Mouse (Mus musculus): ENCODE measurements around the gene Sdha. TPM values are rescaled to one million over a fixed set of nuclear protein-coding genes. Genes with fewer than 3 reads are reported as not detected.

Gene Sdha
- 231 and 234 TPM in 2 replicates for polyA plus RNA-seq (2015; fragmentation: Nextera tagmentation; extraction: Ambion mirVana)

DNA sequence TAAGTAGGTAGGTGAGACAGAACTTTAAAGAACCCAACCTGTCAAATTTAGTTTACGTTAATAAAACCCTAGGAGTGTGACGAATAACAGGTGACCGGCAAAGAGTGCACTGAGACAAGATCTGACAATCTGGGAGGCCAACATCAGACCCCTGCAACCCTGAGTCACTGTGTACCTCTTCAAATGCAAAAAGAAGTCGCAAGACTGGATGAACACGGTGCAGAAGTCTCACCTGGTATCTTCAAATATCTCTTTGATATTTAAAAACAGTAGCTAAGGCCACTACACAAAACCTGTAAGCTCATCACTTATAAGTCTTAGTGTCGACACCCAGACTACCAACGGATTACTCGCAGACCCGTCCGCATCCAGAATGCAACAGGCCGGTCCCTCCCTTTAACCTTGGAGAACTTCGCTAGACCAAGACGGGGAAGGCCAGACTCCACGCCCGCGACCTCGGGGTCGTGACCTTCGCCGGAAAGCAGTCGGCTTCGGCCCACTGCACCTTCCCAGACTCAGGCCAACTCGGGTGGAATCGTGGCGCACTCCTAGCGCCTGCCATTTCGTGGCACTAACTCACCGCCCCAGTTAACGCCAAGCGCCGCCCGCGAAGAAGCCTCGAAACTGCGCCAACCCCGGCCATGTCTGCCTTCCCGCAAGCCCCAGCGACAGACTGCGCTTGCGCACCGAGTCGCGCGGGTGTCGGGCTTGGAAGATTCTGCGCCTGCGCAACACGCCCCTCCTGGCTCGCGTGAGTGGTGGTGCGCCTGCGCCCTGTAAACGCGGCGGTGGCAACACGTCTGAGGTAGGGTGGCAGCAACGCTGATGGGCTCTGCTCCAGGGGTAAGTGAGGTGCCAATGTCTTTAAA is at the start of gene Sdha, which contains the start of gene Ccdc127:
TSS of gene Sdha (minus strand) at position 715 of the 869 bp plus-strand sequence.
TSS of gene Ccdc127 (plus strand) at position 744 of the 869 bp plus-strand sequence.
- Histone ChIP-seq H3K4me3 (peak within 1 kb of the TSS; percentile 97), H3K27ac (replicated peaks) (peak within 1 kb of the TSS; percentile 89), H3K9me3 (no peaks in the 10 kb centered on the region), H3K36me3 (0 out of 2 replicates have a peak, but pooled peaks cover 7% of the 10 kb centered on the region), H3K27me3 (no peaks in the 10 kb centered on the region), H3K4me1 (replicated peaks) (peaks cover 25% of the 10 kb centered on the region), H3K9ac (peak within 1 kb of the TSS; percentile 89), H3K4me2 (peak within 1 kb of the TSS; percentile 71)
- peak; percentile 99 for ATAC-seq (ENCODE audit: low FRiP score, low read depth)
- 1% methylated on average over 57 of the region's 57 CpGs for WGBS

DNA sequence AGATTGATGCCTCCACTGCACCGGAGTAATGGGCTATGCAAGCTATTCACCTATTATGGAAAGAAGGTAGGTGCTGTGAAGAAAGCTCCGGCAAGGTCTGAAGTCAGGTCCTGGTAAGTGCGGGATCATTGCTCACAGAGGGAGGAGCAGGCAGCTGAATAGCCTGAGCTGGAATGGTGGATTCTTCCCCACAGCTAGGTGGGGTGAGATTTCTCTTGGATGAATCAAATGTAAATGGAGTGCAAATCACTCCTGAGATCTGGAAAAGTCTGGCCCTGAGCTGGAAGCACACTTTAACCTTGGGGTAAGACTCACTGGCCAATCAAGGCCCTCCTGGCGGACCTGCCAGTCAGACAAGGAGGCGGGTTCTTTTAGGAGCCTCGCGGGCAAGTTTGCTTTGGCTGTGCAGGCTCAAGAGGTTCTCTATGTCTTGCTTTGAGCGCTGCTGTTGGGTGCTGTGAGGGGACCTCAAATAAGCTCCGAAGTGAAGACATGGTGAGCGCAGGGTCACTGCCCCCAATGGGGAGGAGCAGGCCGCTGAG is 49.3 kb upstream of the Sdha start, which contains the start of gene Ftl1-ps1:
TSS of gene Ftl1-ps1 (plus strand) at position 397 of the 542 bp plus-strand sequence.
- Histone ChIP-seq H3K4me3 (no peak within 1 kb of the TSS), H3K27me3 (no peaks in the 10 kb centered on the region), H3K27ac (replicated peaks) (no peak within 1 kb of the TSS), H3K4me1 (replicated peaks) (no peaks in the 10 kb centered on the region), H3K9me3 (no peaks in the 10 kb centered on the region), H3K4me2 (peak within 1 kb of the TSS; percentile 40), H3K36me3 (no peaks in the 10 kb centered on the region), H3K9ac (no peak within 1 kb of the TSS; the same call in 1 of the 2 replicates)
- WGBS, result 14% methylated on average over 11 of the region's 11 CpGs
- ATAC-seq (ENCODE audit: low FRiP score, low read depth), result no peak

DNA sequence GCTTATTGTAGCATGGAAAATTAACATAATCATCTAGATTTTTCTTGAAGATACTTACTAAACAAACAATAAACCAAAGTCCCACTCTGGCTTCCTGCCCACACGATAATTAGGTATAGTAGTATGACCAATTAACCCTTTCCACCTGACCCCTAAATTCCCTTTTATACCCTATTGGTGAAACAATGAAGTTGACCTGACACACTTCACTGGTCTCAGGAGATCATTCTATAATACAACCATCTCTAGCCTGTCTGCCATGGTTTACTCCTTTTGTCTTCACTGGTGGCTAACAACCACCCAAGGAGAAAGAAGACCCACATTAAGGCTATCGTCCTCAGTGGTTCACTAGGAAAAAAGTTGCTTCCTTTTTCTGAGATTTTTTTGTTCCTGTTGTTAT is 41.1 kb upstream of the Sdha start:
- WGBS, result 75% methylated on average over 2 of the region's 2 CpGs
- Histone ChIP-seq H3K36me3 (no peaks in the 10 kb centered on the region), H3K4me2 (no peak overlapping the region), H3K9me3 (no peaks in the 10 kb centered on the region), H3K9ac (no peak overlapping the region), H3K4me1 (replicated peaks) (peaks cover 15% of the 10 kb centered on the region), H3K27me3 (no peaks in the 10 kb centered on the region), H3K4me3 (no peak overlapping the region), H3K27ac (replicated peaks) (no peak overlapping the region)
- ATAC-seq (ENCODE audit: low FRiP score, low read depth), result peak; percentile 45

DNA sequence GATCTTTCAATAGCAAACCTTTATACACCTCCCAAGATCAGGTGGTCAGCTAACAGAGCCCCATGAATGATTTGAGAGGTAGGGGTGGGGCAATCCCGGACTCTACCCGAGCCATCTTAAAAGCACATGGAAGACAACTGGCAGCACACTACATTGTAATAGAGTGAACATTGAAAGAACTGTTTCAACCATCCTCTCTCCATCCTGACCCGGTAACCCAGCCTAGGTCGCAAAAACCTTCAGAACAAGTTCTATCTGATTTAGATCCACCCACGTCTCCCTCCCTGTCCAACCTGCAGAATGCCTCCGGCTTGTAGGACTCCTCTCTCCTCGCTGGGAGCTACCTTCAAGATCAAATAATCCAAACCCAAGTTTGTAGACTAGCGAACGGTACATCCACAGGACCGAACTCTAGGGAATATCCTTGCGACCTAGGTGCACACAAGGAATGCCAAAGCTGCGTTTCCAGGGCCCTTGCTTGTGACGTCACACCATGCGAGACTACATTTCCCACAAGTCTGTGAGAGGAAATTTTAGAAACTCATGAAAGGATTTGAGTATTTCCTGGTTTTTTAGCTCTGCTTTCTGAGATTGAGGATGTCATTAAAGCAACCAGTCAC is 40.4 kb upstream of the Sdha start, which contains the start of gene Zfp72:
TSS of gene Zfp72 (minus strand) at position 466 of the 620 bp plus-strand sequence.
- H3K9me3 ChIP-seq, result no peaks in the 10 kb centered on the region
- ATAC-seq (ENCODE audit: low FRiP score, low read depth), result peak; percentile 95
- WGBS, result 2% methylated on average over 14 of the region's 14 CpGs

DNA sequence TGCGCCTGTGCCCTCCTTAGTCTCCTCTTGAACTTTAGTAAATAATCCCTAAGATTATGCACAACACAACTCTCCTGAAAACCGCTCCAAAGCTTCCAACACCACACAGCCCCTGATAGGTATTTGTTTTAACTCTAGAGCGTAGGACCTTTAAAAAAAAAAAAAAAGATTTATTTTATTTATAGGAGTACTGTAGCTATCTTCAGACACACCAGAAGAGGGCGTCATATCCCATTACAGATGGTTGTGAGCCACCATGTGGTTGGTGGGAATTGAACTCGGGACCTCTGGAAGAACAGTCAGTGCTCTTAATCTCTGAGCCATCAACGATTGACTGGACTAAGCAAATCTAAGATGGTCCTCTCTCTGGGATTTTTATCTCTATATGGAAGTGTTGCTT is 39.6 kb upstream of the Sdha start:
- peak overlapping the region; percentile 56 for H3K4me2 ChIP-seq
- no peaks in the 10 kb centered on the region for H3K27me3 ChIP-seq
- no peak overlapping the region for H3K27ac ChIP-seq (replicated peaks)
- peaks cover 15% of the 10 kb centered on the region for H3K4me1 ChIP-seq (replicated peaks)
- no peaks in the 10 kb centered on the region for H3K9me3 ChIP-seq
- peak overlapping the region; percentile 89 for H3K4me3 ChIP-seq
- peak overlapping the region; percentile 77; the same call in 1 of the 2 replicates for H3K9ac ChIP-seq
- WGBS, result 68% methylated on average over 6 of the region's 6 CpGs
- H3K36me3 ChIP-seq, result no peaks in the 10 kb centered on the region
- no peak for ATAC-seq (ENCODE audit: low FRiP score, low read depth)

More for the DNA sequence above, 40.4 kb upstream of the Sdha start, which contains the start of gene Zfp72:
- peak within 1 kb of the TSS; percentile 61; the same call in 1 of the 2 replicates for H3K27ac ChIP-seq (replicated peaks)
- no peaks in the 10 kb centered on the region for H3K27me3 ChIP-seq
- peak within 1 kb of the TSS; percentile 89 for H3K4me3 ChIP-seq
- peak within 1 kb of the TSS; percentile 56 for H3K4me2 ChIP-seq
- no peaks in the 10 kb centered on the region for H3K36me3 ChIP-seq
- H3K9ac ChIP-seq, result peak within 1 kb of the TSS; percentile 77
- H3K4me1 ChIP-seq (replicated peaks), result peaks cover 15% of the 10 kb centered on the region

DNA sequence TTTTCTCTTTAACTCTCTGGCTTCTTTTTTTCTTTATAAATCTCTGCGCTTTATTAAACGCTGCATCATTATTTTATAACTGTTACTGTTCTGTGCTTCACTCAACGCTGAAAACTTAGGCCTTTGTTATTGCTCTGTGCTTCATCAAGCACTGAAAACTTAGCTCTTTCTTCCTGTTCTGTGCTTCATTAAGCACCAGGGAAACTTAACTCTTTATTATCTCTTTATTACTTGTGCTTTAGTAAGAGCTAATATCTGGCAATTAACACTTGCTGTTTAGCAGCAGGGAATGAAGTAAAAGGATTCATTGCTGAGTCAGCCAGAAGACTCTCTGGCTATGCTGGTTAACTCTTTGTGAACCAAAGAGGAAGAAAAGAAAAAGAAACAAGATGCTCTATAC is 32.2 kb upstream of the Sdha start:
- H3K4me1 ChIP-seq (replicated peaks), result peaks cover 16% of the 10 kb centered on the region
- H3K9me3 ChIP-seq, result no peaks in the 10 kb centered on the region
- H3K9ac ChIP-seq, result no peak overlapping the region
- H3K4me3 ChIP-seq, result no peak overlapping the region
- no peaks in the 10 kb centered on the region for H3K27me3 ChIP-seq
- H3K36me3 ChIP-seq, result no peaks in the 10 kb centered on the region
- H3K27ac ChIP-seq (replicated peaks), result no peak overlapping the region
- ATAC-seq (ENCODE audit: low FRiP score, low read depth), result peak; percentile 48; the same call in 1 of the 2 replicates
- no peak overlapping the region for H3K4me2 ChIP-seq
- 60% methylated on average over 3 of the region's 3 CpGs for WGBS

DNA sequence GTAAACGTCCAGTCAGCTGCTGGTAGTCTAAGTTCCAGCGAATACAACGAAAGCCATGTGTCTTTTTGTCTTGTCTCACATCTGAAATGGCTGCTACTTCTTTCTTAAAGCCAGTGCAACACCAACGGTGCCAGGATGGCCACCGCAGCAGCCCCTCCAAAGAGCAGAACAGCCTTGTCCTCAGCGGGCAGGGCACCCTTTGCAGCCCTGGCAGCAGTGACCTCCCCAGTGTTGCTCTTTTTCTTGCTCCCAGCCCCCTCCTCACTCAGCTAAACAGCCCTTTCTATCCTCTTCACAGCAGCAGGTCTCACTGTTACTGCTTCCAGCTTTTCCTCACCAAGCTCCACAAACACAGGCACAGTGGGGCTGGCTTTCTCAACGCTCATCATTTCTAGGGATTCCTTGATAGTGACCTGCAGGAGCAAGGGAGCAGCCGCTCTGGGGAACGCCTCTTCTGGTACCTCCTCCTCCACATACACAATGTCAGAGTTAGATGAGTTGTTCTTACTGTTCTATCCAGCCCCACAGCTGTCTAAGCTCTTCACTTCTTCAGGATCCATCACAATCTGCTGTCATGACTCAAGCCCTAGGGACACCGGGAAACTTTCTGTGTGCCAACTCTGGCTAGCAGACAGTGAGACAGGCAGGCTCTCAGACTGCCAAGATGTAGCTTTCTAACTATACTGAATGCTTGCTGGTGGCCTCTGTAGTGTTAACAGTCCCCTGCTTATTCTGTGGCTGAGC is 31.6 kb upstream of the Sdha start:
- no peak overlapping the region for H3K9ac ChIP-seq
- no peak overlapping the region for H3K4me2 ChIP-seq
- no peaks in the 10 kb centered on the region for H3K27me3 ChIP-seq
- H3K4me1 ChIP-seq (replicated peaks), result peaks cover 16% of the 10 kb centered on the region
- H3K36me3 ChIP-seq, result no peaks in the 10 kb centered on the region
- no peaks in the 10 kb centered on the region for H3K9me3 ChIP-seq
- H3K4me3 ChIP-seq, result no peak overlapping the region
- H3K27ac ChIP-seq (replicated peaks), result 0 out of 2 replicates have a peak overlapping the region, but pooled peaks have one; percentile 26
- 65% methylated on average over 10 of the region's 10 CpGs for WGBS
- peak; percentile 74 for ATAC-seq (ENCODE audit: low FRiP score, low read depth)

DNA sequence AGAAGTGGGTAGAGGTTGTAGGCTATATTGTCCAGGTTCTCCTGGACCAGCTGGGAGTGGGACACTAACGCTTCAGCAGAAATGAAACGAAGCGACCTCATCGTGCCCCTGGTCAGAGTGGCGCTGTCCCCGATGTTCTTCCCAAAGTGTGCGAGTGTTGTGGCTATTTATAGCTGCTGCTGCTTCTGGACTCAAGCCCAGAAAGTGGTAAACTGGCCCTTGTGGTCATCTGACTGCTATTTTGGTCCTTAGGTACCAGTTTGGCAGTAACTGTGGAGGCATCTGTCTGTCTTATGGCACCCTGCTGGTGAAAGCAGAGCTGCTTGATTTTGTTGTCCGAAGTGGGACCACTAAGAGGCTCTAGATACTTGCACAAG is 13.8 kb upstream of the Sdha start, which contains the start of gene Lrrc14b:
TSS of gene Lrrc14b (minus strand) at position 147 of the 377 bp plus-strand sequence.
- H3K9me3 ChIP-seq, result no peaks in the 10 kb centered on the region
- no peaks in the 10 kb centered on the region for H3K27me3 ChIP-seq
- 71% methylated on average over 8 of the region's 8 CpGs for WGBS
- H3K27ac ChIP-seq (replicated peaks), result no peak within 1 kb of the TSS
- no peak within 1 kb of the TSS for H3K4me2 ChIP-seq
- H3K4me1 ChIP-seq (replicated peaks), result no peaks in the 10 kb centered on the region
- H3K9ac ChIP-seq, result no peak within 1 kb of the TSS
- H3K4me3 ChIP-seq, result no peak within 1 kb of the TSS
- ATAC-seq (ENCODE audit: low FRiP score, low read depth), result 0 out of 2 replicates have a peak, but pooled peaks have one; percentile 7
- peaks cover 19% of the 10 kb centered on the region for H3K36me3 ChIP-seq

DNA sequence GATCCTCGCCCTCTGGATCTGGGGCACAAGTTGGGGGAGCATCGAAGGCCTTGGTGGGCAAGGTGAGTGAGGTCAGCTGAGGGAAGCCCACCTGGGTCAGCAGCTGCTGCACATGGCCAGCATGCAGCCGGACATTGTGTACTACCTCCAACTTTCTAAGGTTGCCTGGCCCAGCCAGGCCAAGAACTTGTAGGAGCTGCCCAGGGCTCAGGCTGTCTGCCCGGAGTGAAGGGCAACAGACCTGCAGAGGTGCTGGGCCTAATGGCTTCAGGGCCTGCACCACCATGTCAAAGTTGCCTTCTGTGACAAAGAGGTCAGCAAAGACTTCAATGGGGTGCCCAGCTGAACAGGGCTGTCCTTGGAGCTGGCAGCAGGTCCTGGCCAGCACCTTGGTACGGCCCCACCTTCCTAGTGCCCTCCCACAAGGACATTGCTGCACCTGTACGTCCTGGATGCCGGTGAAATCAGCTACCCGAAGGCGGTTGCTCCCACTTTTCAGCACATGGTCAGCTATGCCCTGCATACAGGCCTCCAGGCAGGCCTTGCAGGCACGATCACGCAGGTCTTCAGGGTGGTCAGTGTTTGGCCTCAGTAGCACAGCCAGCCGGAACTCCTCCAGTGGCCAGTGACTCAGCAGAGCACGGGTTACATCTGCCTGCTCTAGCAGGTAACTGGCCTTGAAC is 13.2 kb upstream of the Sdha start:
- H3K27me3 ChIP-seq, result no peaks in the 10 kb centered on the region
- 91% methylated on average over 13 of the region's 13 CpGs for WGBS
- no peak overlapping the region for H3K9ac ChIP-seq
- H3K4me1 ChIP-seq (replicated peaks), result no peaks in the 10 kb centered on the region
- no peaks in the 10 kb centered on the region for H3K9me3 ChIP-seq
- H3K27ac ChIP-seq (replicated peaks), result no peak overlapping the region
- H3K36me3 ChIP-seq, result peaks cover 25% of the 10 kb centered on the region
- no peak overlapping the region for H3K4me2 ChIP-seq
- H3K4me3 ChIP-seq, result no peak overlapping the region
- ATAC-seq (ENCODE audit: low FRiP score, low read depth), result peak; percentile 40

DNA sequence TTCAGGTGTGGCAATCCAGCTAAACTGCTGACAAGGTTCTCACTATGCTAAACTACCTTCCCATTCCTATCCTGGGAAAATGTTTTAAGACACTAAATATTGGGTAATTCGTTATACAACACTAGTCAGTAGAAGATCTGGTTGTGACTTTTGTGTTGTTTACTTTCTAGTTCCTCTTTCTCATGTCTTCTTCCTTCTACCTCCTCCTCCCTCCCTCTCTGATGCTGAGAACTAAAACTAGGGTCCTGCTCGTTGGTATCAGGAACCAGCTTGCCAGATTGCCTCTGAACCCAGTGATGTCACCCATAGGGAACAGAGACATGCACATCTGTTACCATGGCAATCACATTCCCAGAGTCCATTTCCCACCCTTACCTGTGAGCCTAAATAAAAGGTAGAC is 12.1 kb upstream of the Sdha start:
- no peak overlapping the region for H3K4me3 ChIP-seq
- H3K27me3 ChIP-seq, result no peaks in the 10 kb centered on the region
- ATAC-seq (ENCODE audit: low FRiP score, low read depth), result no peak
- no peaks in the 10 kb centered on the region for H3K4me1 ChIP-seq (replicated peaks)
- H3K4me2 ChIP-seq, result no peak overlapping the region
- H3K36me3 ChIP-seq, result peaks cover 33% of the 10 kb centered on the region
- no peaks in the 10 kb centered on the region for H3K9me3 ChIP-seq
- H3K9ac ChIP-seq, result no peak overlapping the region
- no peak overlapping the region for H3K27ac ChIP-seq (replicated peaks)
- WGBS, result 80% methylated on average over 2 of the region's 2 CpGs

DNA sequence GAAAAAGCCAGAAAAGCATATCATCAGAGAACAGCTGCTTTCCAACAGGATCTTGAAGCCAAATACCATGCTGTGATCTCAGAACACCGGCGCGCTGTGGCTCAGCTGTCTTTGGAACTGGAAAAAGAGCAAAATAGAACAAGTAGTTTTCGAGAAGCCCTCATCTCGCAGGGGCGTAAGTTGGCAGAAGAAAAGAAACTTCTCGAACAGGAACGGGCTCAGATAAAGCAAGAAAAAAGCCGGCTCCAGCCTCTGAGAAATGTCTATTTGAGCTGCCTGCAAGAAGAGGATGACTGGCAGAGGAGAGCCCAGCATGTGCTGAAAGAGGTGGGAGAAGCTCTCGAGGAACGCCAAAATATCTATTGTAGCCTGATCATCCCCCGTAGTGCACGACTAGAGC is 6.4 kb upstream of the Sdha start:
- no peak overlapping the region for H3K4me3 ChIP-seq
- no peak overlapping the region for H3K27ac ChIP-seq (replicated peaks)
- H3K27me3 ChIP-seq, result no peaks in the 10 kb centered on the region
- H3K4me1 ChIP-seq (replicated peaks), result no peaks in the 10 kb centered on the region
- no peaks in the 10 kb centered on the region for H3K9me3 ChIP-seq
- no peak for ATAC-seq (ENCODE audit: low FRiP score, low read depth)
- no peak overlapping the region for H3K9ac ChIP-seq
- peaks cover 51% of the 10 kb centered on the region for H3K36me3 ChIP-seq
- WGBS, result 94% methylated on average over 13 of the region's 13 CpGs
- H3K4me2 ChIP-seq, result no peak overlapping the region

All from hindbrain, embryonic 15.5 days (tissue).